Mouse (Mus musculus) bone marrow, adult 2 months (tissue): Measurements from ENCODE around the gene Taar6.

ENCODE experiments used
- CTCF ChIP-seq: fragments of 200-500 bp; IDR thresholded peaks from 2 replicates; pipeline ENCODE4 v1.5.1; 2011; ENCODE audit warnings: low read length, control low read depth; ENCODE audit not compliant: control insufficient read depth, insufficient read depth
- POLR2A ChIP-seq: fragments of 200-500 bp; IDR thresholded peaks from 2 replicates; pipeline ENCODE4 v1.6.1; 2011; ENCODE audit warnings: low read depth, mild to moderate bottlenecking, control low read depth, low read length, borderline replicate concordance; ENCODE audit not compliant: control insufficient read depth

GRCm38 (mm10) chr10:23948026-23948425 lies 37.4 kb downstream of the Taar6 start:
- TF ChIP-seq CTCF: no peak
- no peak for TF ChIP-seq POLR2A
